Mouse (Mus musculus) kidney, embryonic 14.5 days (tissue): ENCODE measurements around the gene Luzp1. TPM values are rescaled to one million over a fixed set of nuclear protein-coding genes. Genes with fewer than 3 reads are reported as not detected.
A peak's percentile ranks its signal among the peaks of the same experiment; 100 is the strongest.

Source experiments
- ATAC-seq: fragments of 200-750 bp; cut with Nextera tagmentation; 2 replicates; pipeline ENCODE4 v1.8.0; 2017; ENCODE audit warnings: moderate number of reproducible peaks, mild to moderate bottlenecking, moderate TSS enrichment, moderate library complexity; ENCODE audit not compliant: low FRiP score, low TSS enrichment
- H3K27ac ChIP-seq: fragments of 300-500 bp; sonication (generic); 2 replicates; pipeline ENCODE4 v1.5.1; 2014; ENCODE audit warnings: low read depth, mild to moderate bottlenecking, low read length, moderate library complexity, mixed read lengths
- H3K27me3 ChIP-seq: fragments of 300-500 bp; sonication (generic); 2 replicates; pipeline ENCODE4 v1.6.1; 2014; ENCODE audit warnings: mild to moderate bottlenecking, low read length; ENCODE audit not compliant: control insufficient read depth, insufficient read depth
- H3K36me3 ChIP-seq: fragments of 300-500 bp; sonication (generic); 2 replicates; pipeline ENCODE4 v1.6.1; 2014; ENCODE audit warnings: low read length, mixed read lengths; ENCODE audit not compliant: control insufficient read depth, insufficient read depth
- H3K4me1 ChIP-seq: fragments of 300-500 bp; sonication (generic); 2 replicates; pipeline ENCODE4 v1.6.1; 2014; ENCODE audit warnings: low read length, mixed read lengths; ENCODE audit not compliant: control insufficient read depth, insufficient read depth
- H3K4me2 ChIP-seq: fragments of 300-500 bp; sonication (generic); replicated peaks from 2 replicates; pipeline ENCODE4 v1.6.1; 2014; ENCODE audit warnings: low read depth, mild to moderate bottlenecking, low read length
- H3K4me3 ChIP-seq: fragments of 300-500 bp; sonication (generic); 2 replicates; pipeline ENCODE4 v1.5.1; 2014; ENCODE audit warnings: mild to moderate bottlenecking, low read length
- H3K9ac ChIP-seq: fragments of 300-500 bp; sonication (generic); 2 replicates; pipeline ENCODE4 v1.6.1; 2014; ENCODE audit warnings: low read depth, mild to moderate bottlenecking, low read length, moderate library complexity
- H3K9me3 ChIP-seq: fragments of 300-500 bp; sonication (generic); 2 replicates; pipeline ENCODE4 v1.6.1; 2016; ENCODE audit warnings: low read length; ENCODE audit not compliant: control insufficient read depth
- WGBS: fragments of 180-500 bp; shearing (Covaris S2); extraction: QIAGEN DNeasy Blood & Tissue Kit; methylation state at CpG from one replicate; pipeline ENCODE4 v1.1.7; 2014; 5-methylcytosine and 5-hydroxymethylcytosine counted together
- polyA plus RNA-seq: library from polyadenylated mRNA; unstranded; fragments of >200 nt; fragmentation: Nextera tagmentation; extraction: Ambion mirVana; gene quantifications from 2 replicates; pipeline ENCODE4 v1.2.1, GENCODE M21; 2014

Gene Luzp1
- polyA plus RNA-seq, 1 experiment from 2014 or later: 140 TPM

GRCm38 (mm10) chr4:136511708-136512107, 42.1 kb downstream of the Luzp1 start:
- Histone ChIP-seq H3K36me3 (no peaks in the 10 kb centered on the region), H3K27me3 (no peaks in the 10 kb centered on the region), H3K4me3 (no peak overlapping the region), H3K9ac (no peak overlapping the region), H3K4me2 (no peak overlapping the region), H3K9me3 (no peaks in the 10 kb centered on the region), H3K27ac (no peak overlapping the region), H3K4me1 (peaks cover 17% of the 10 kb centered on the region; the same call in 1 of the 2 replicates)
- ATAC-seq: no peak
- WGBS: 54% methylated on average over 4 of the region's 4 CpGs

GRCm38 (mm10) chr4:136512905-136513304, 43.3 kb downstream of the Luzp1 start:
- H3K4me2 ChIP-seq: no peak overlapping the region
- H3K4me3 ChIP-seq: no peak overlapping the region
- no peak for ATAC-seq
- no peaks in the 10 kb centered on the region for H3K9me3 ChIP-seq
- peaks cover 17% of the 10 kb centered on the region; the same call in 1 of the 2 replicates for H3K4me1 ChIP-seq
- no peaks in the 10 kb centered on the region for H3K36me3 ChIP-seq
- H3K27ac ChIP-seq: no peak overlapping the region
- H3K9ac ChIP-seq: no peak overlapping the region
- no peaks in the 10 kb centered on the region for H3K27me3 ChIP-seq

- no peak overlapping the region for H3K27ac ChIP-seq
- H3K27me3 ChIP-seq: no peaks in the 10 kb centered on the region
- peaks cover 5% of the 10 kb centered on the region; the same call in 1 of the 2 replicates for H3K4me1 ChIP-seq
- no peak overlapping the region for H3K4me2 ChIP-seq
- H3K4me3 ChIP-seq: no peak overlapping the region
- ATAC-seq: no peak
- H3K9ac ChIP-seq: no peak overlapping the region
- H3K36me3 ChIP-seq: peaks cover 5% of the 10 kb centered on the region; the same call in 1 of the 2 replicates
- WGBS: 63% methylated on average over 2 of the region's 2 CpGs
- no peaks in the 10 kb centered on the region for H3K9me3 ChIP-seq
These were observed 48.6 kb downstream of the Luzp1 start for GRCm38 (mm10) chr4:136518141-136518540.

GRCm38 (mm10) chr4:136518576-136518975, 49.0 kb downstream of the Luzp1 start:
- peaks cover 5% of the 10 kb centered on the region; the same call in 1 of the 2 replicates for H3K4me1 ChIP-seq
- H3K27me3 ChIP-seq: no peaks in the 10 kb centered on the region
- peaks cover 5% of the 10 kb centered on the region; the same call in 1 of the 2 replicates for H3K36me3 ChIP-seq
- no peak overlapping the region for H3K4me2 ChIP-seq
- H3K9me3 ChIP-seq: no peaks in the 10 kb centered on the region
- no peak overlapping the region for H3K4me3 ChIP-seq
- ATAC-seq: no peak
- 90% methylated on average over 2 of the region's 2 CpGs for WGBS
- no peak overlapping the region for H3K9ac ChIP-seq
- no peak overlapping the region for H3K27ac ChIP-seq

GRCm38 (mm10) chr4:136519866-136520265, 50.3 kb downstream of the Luzp1 start:
- H3K4me3 ChIP-seq: no peak overlapping the region
- H3K4me1 ChIP-seq: no peaks in the 10 kb centered on the region
- H3K36me3 ChIP-seq: peaks cover 5% of the 10 kb centered on the region; the same call in 1 of the 2 replicates
- no peak overlapping the region for H3K27ac ChIP-seq
- no peaks in the 10 kb centered on the region for H3K27me3 ChIP-seq
- H3K9me3 ChIP-seq: no peaks in the 10 kb centered on the region
- no peak for ATAC-seq
- no peak overlapping the region for H3K9ac ChIP-seq
- H3K4me2 ChIP-seq: no peak overlapping the region

- no peak overlapping the region for H3K9ac ChIP-seq
- H3K9me3 ChIP-seq: no peaks in the 10 kb centered on the region
- H3K27ac ChIP-seq: no peak overlapping the region
- WGBS: 81% methylated on average over 5 of the region's 5 CpGs
- no peaks in the 10 kb centered on the region for H3K4me1 ChIP-seq
- no peak overlapping the region for H3K4me3 ChIP-seq
- H3K4me2 ChIP-seq: no peak overlapping the region
- H3K36me3 ChIP-seq: peaks cover 5% of the 10 kb centered on the region; the same call in 1 of the 2 replicates
- ATAC-seq: no peak
- H3K27me3 ChIP-seq: no peaks in the 10 kb centered on the region
These were observed 52.3 kb downstream of the Luzp1 start for GRCm38 (mm10) chr4:136521898-136522297.

- 82% methylated on average over 2 of the region's 2 CpGs for WGBS
- Histone ChIP-seq H3K4me3 (no peak overlapping the region), H3K27ac (no peak overlapping the region), H3K9me3 (no peaks in the 10 kb centered on the region), H3K27me3 (no peaks in the 10 kb centered on the region), H3K4me1 (no peaks in the 10 kb centered on the region), H3K9ac (no peak overlapping the region), H3K4me2 (no peak overlapping the region), H3K36me3 (peaks cover 5% of the 10 kb centered on the region; the same call in 1 of the 2 replicates)
- no peak for ATAC-seq
These were observed 54.7 kb downstream of the Luzp1 start for GRCm38 (mm10) chr4:136524309-136524708.

GRCm38 (mm10) chr4:136526412-136526811, 56.9 kb downstream of the Luzp1 start:
- WGBS: 18% methylated on average over 4 of the region's 4 CpGs
- H3K9me3 ChIP-seq: no peaks in the 10 kb centered on the region
- H3K4me3 ChIP-seq: no peak overlapping the region
- no peak overlapping the region for H3K27ac ChIP-seq
- H3K4me2 ChIP-seq: no peak overlapping the region
- ATAC-seq: peak; percentile 68; the same call in 1 of the 2 replicates
- H3K4me1 ChIP-seq: no peaks in the 10 kb centered on the region
- peaks cover 5% of the 10 kb centered on the region; the same call in 1 of the 2 replicates for H3K36me3 ChIP-seq
- H3K9ac ChIP-seq: no peak overlapping the region
- H3K27me3 ChIP-seq: no peaks in the 10 kb centered on the region

- H3K27me3 ChIP-seq: no peaks in the 10 kb centered on the region
- H3K9me3 ChIP-seq: no peaks in the 10 kb centered on the region
- no peak overlapping the region for H3K27ac ChIP-seq
- 0 out of 2 replicates have a peak, but pooled peaks cover 4% of the 10 kb centered on the region for H3K4me1 ChIP-seq
- no peak overlapping the region for H3K4me3 ChIP-seq
- peaks cover 91% of the 10 kb centered on the region for H3K36me3 ChIP-seq
- no peak for ATAC-seq
- H3K4me2 ChIP-seq: no peak overlapping the region
- 96% methylated on average over 3 of the region's 3 CpGs for WGBS
- H3K9ac ChIP-seq: no peak overlapping the region
These were observed 75.6 kb downstream of the Luzp1 start for GRCm38 (mm10) chr4:136545151-136545550.
